Mouse (Mus musculus) ES-E14 (cell line): ENCODE measurements at regions not wholly inside any gene's neighbourhood (a gene's known extent, or its start where the extent isn't known, plus 50 kb on each side); places are given as distances from the start of the nearest gene placed in this dataset.

ENCODE experiments used
- DNase-seq: peaks from one replicate; pipeline ENCODE4 v3.0.0-alpha.2; 2013; ENCODE audit warnings: low read depth, low spot score
- H3K27ac ChIP-seq: 2 replicates; pipeline ENCODE4 v1.5.1; 2012; ENCODE audit warnings: low read depth, mild to moderate bottlenecking, low read length, moderate library complexity, mixed read lengths; ENCODE audit not compliant: poor library complexity, insufficient read depth, severe bottlenecking
- H3K36me3 ChIP-seq: 2 replicates; pipeline ENCODE4 v1.6.1; 2012; ENCODE audit warnings: mild to moderate bottlenecking, low read length, moderate library complexity, mixed read lengths; ENCODE audit not compliant: control insufficient read depth, poor library complexity, insufficient read depth, severe bottlenecking
- H3K4me1 ChIP-seq, 2 experiments: fragments of 150-350 bp in 1 of 2; sonication (generic) in 1 of 2; 2 replicates each; pipeline ENCODE4 v1.6.1; 2012; ENCODE audit warnings: low read length in 2 of 2, mild to moderate bottlenecking in 1 of 2, mixed read lengths in 1 of 2; ENCODE audit not compliant: control insufficient read depth in 2 of 2, insufficient read depth in 2 of 2, poor library complexity in 1 of 2
- H3K4me3 ChIP-seq, 2 experiments: fragments of 150-350 bp in 1 of 2; sonication (generic) in 1 of 2; 2 replicates each; pipeline ENCODE4 v1.5.1; 2012; ENCODE audit warnings: low read length in 2 of 2, low read depth in 1 of 2, mild to moderate bottlenecking in 1 of 2, mixed read lengths in 1 of 2; ENCODE audit not compliant: insufficient read depth in 1 of 2, poor library complexity in 1 of 2, severe bottlenecking in 1 of 2
- H3K9ac ChIP-seq: 2 replicates; pipeline ENCODE4 v1.6.1; 2012; ENCODE audit warnings: low read depth, mild to moderate bottlenecking, low read length, mixed read lengths; ENCODE audit not compliant: poor library complexity, insufficient read depth, severe bottlenecking
- H3K9me3 ChIP-seq: fragments of 150-350 bp; sonication (generic); 2 replicates; pipeline ENCODE4 v1.6.1; 2012; ENCODE audit warnings: low read depth, mild to moderate bottlenecking, low read length; ENCODE audit not compliant: control insufficient read depth, insufficient read depth
- CHD2 ChIP-seq: IDR thresholded peaks from 2 replicates; pipeline ENCODE4 v1.6.1; 2014; ENCODE audit warnings: mild to moderate bottlenecking, low read depth, low read length, inconsistent platforms
- HCFC1 ChIP-seq: IDR thresholded peaks from 2 replicates; pipeline ENCODE4 v1.6.1; 2012; ENCODE audit warnings: low read length, inconsistent platforms, borderline replicate concordance; ENCODE audit not compliant: insufficient read depth
- MAFK ChIP-seq: IDR thresholded peaks from 2 replicates; pipeline ENCODE4 v1.6.1; 2014; ENCODE audit warnings: mild to moderate bottlenecking, low read depth, low read length, inconsistent platforms; ENCODE audit not compliant: insufficient read depth
- ZC3H11A ChIP-seq: IDR thresholded peaks from 2 replicates; pipeline ENCODE4 v1.6.1; 2012; ENCODE audit warnings: low read depth, mild to moderate bottlenecking, inconsistent platforms, low read length, borderline replicate concordance
- ZNF384 ChIP-seq: IDR thresholded peaks from 2 replicates; pipeline ENCODE4 v1.6.1; 2012; ENCODE audit warnings: low read depth, low read length, inconsistent platforms
- in situ Hi-C, 2 experiments: fragments of 600-800 bp; cut with MboI; formaldehyde crosslinking; loops; one replicate each; pipeline ENCODE4 v1.15.1; 2025; ENCODE audit warnings: low sequenced_read_pairs in 2 of 2, inconsistent platforms in 1 of 2; ENCODE audit not compliant: unreplicated experiment in 2 of 2

GRCm38 (mm10) chr3:27815201-27815695 is 80.9 kb downstream of the Tmem212 start:
- DNase-seq, result no peak
- Histone ChIP-seq H3K36me3 (no peaks in the 10 kb centered on the region), H3K4me1 (no peaks in the 10 kb centered on the region), H3K27ac (no peak overlapping the region), H3K9me3 (no peaks in the 10 kb centered on the region), H3K9ac (no peak overlapping the region), H3K4me3 (no peak overlapping the region)
- in situ Hi-C loops, result no loop called here
- no peak for TF ChIP-seq ZNF384
- TF ChIP-seq ZC3H11A, result no peak
- TF ChIP-seq MAFK, result no peak
- no peak for TF ChIP-seq HCFC1
- TF ChIP-seq CHD2, result no peak

- Histone ChIP-seq H3K9me3 (0 out of 2 replicates have a peak, but pooled peaks cover 1% of the 10 kb centered on the region), H3K27ac (no peak overlapping the region), H3K36me3 (no peaks in the 10 kb centered on the region), H3K4me3 (no peak overlapping the region), H3K4me1 (no peaks in the 10 kb centered on the region), H3K9ac (no peak overlapping the region)
- TF ChIP-seq ZC3H11A (no peak), CHD2 (no peak), HCFC1 (no peak), MAFK (no peak), ZNF384 (no peak)
- DNase-seq, result no peak
- in situ Hi-C loops, result no loop called here
These were observed 91.9 kb downstream of the Tmem212 start for GRCm38 (mm10) chr3:27804271-27804670.

GRCm38 (mm10) chr3:27791633-27791951 is 80.5 kb upstream of the Fndc3b start:
- H3K4me1 ChIP-seq, result no peaks in the 10 kb centered on the region
- no peaks in the 10 kb centered on the region for H3K36me3 ChIP-seq
- DNase-seq, result no peak
- H3K9me3 ChIP-seq, result no peaks in the 10 kb centered on the region
- no peak for TF ChIP-seq ZC3H11A
- H3K4me3 ChIP-seq, result no peak overlapping the region
- no peak overlapping the region for H3K27ac ChIP-seq
- H3K9ac ChIP-seq, result no peak overlapping the region
- in situ Hi-C loops, result no loop called here

GRCm38 (mm10) chr3:27790932-27791632 is 80.0 kb upstream of the Fndc3b start:
- Histone ChIP-seq H3K27ac (no peak overlapping the region), H3K4me3 (no peak overlapping the region), H3K4me1 (no peaks in the 10 kb centered on the region), H3K36me3 (no peaks in the 10 kb centered on the region), H3K9ac (no peak overlapping the region), H3K9me3 (no peaks in the 10 kb centered on the region)
- in situ Hi-C loops, result no loop called here
- no peak for DNase-seq
- TF ChIP-seq ZC3H11A (no peak), MAFK (no peak), HCFC1 (no peak), ZNF384 (no peak), CHD2 (no peak)

- H3K27ac ChIP-seq, result no peak overlapping the region
- H3K9ac ChIP-seq, result no peak overlapping the region
- no peaks in the 10 kb centered on the region for H3K36me3 ChIP-seq
- H3K4me3 ChIP-seq, result no peak overlapping the region
- in situ Hi-C loops, result no loop called here
- H3K4me1 ChIP-seq, result no peaks in the 10 kb centered on the region
- no peak for DNase-seq
- TF ChIP-seq HCFC1, result no peak
- no peak for TF ChIP-seq ZC3H11A
- TF ChIP-seq ZNF384, result no peak
- no peak for TF ChIP-seq CHD2
- H3K9me3 ChIP-seq, result no peaks in the 10 kb centered on the region
These were observed 72.8 kb upstream of the Fndc3b start for GRCm38 (mm10) chr3:27783926-27784325.
